Mouse (Mus musculus) CH12.LX (cell line): ENCODE results near the gene Llgl1. TPM values are rescaled to one million over a fixed set of nuclear protein-coding genes. Genes with fewer than 3 reads are reported as not detected.

ENCODE experiments used
- DNase-seq: peaks from one replicate; pipeline ENCODE4 v3.0.0-alpha.2; 2013; ENCODE audit errors: extremely low read depth
- H3K27ac ChIP-seq: 2 replicates; pipeline ENCODE4 v1.5.1; 2012; ENCODE audit warnings: low read depth, mild to moderate bottlenecking, control low read depth, moderate library complexity; ENCODE audit not compliant: insufficient read depth
- H3K27me3 ChIP-seq: replicated peaks from 2 replicates; pipeline ENCODE3; 2012; ENCODE audit warnings: inconsistent platforms
- H3K36me3 ChIP-seq, 2 experiments: replicated peaks in 1 of 2; 2 replicates each; pipeline versions ENCODE3 to v1.6.1; 2012; ENCODE audit warnings: inconsistent platforms in 1 of 2, low read length in 1 of 2, mild to moderate bottlenecking in 1 of 2, mixed read lengths in 1 of 2, moderate library complexity in 1 of 2; ENCODE audit not compliant: control insufficient read depth in 1 of 2, insufficient read depth in 1 of 2
- H3K4me1 ChIP-seq, 2 experiments: 2 replicates each; pipeline ENCODE4 v1.6.1; 2012; ENCODE audit warnings: inconsistent platforms in 1 of 2, moderate library complexity in 1 of 2; ENCODE audit not compliant: insufficient read depth in 2 of 2, control insufficient read depth in 1 of 2
- H3K4me2 ChIP-seq: 2 replicates; pipeline ENCODE4 v1.6.1; 2012; ENCODE audit warnings: low read depth, mild to moderate bottlenecking, control low read depth; ENCODE audit not compliant: poor library complexity, insufficient read depth, severe bottlenecking
- H3K4me3 ChIP-seq, 3 experiments: fragments of 150-350 bp in 1 of 3; sonication (generic) in 1 of 3; replicated peaks in 1 of 3; 2 replicates each; pipeline versions ENCODE3 to v1.5.1; 2011 to 2012; ENCODE audit warnings: low read depth in 2 of 3, low read length in 2 of 3, mild to moderate bottlenecking in 2 of 3, moderate library complexity in 2 of 3, control low read depth in 1 of 3, improper control_type of control experiment in 1 of 3, inconsistent platforms in 1 of 3, mixed read lengths in 1 of 3; ENCODE audit not compliant: poor library complexity in 1 of 3
- H3K79me2 ChIP-seq: replicated peaks from 2 replicates; pipeline ENCODE4 v1.6.1; 2012; ENCODE audit warnings: mild to moderate bottlenecking, moderate library complexity; ENCODE audit not compliant: control insufficient read depth, poor library complexity, insufficient read depth, severe bottlenecking; ENCODE audit errors: extremely low read depth
- H3K9ac ChIP-seq: 2 replicates; pipeline ENCODE4 v1.6.1; 2012; ENCODE audit warnings: low read depth, mild to moderate bottlenecking, control low read depth, moderate library complexity; ENCODE audit not compliant: insufficient read depth
- H3K9me3 ChIP-seq: replicated peaks from 2 replicates; pipeline ENCODE3; 2012; ENCODE audit warnings: low read length, inconsistent platforms, mixed read lengths
- BHLHE40 ChIP-seq: IDR thresholded peaks from 2 replicates; pipeline ENCODE4 v1.6.1; 2011; ENCODE audit warnings: mild to moderate bottlenecking, low read depth, low read length, improper control_type of control experiment
- CTCF ChIP-seq, 2 experiments: IDR thresholded peaks in 1 of 2; conservative IDR thresholded peaks in 1 of 2; 2 replicates each; pipeline ENCODE4 v1.5.1; 2011 to 2012; ENCODE audit warnings: low read depth in 2 of 2, low read length in 2 of 2, improper control_type of control experiment in 1 of 2, inconsistent platforms in 1 of 2, mild to moderate bottlenecking in 1 of 2, moderate library complexity in 1 of 2
- E2F4 ChIP-seq: IDR thresholded peaks from 2 replicates; pipeline ENCODE4 v1.6.1; 2011; ENCODE audit warnings: low read depth, low read length, improper control_type of control experiment; ENCODE audit not compliant: insufficient replicate concordance
- ELF1 ChIP-seq: IDR thresholded peaks from 2 replicates; pipeline ENCODE4 v1.6.1; 2014; ENCODE audit warnings: low read depth, mild to moderate bottlenecking, inconsistent platforms, low read length, improper control_type of control experiment
- EP300 ChIP-seq: IDR thresholded peaks from 2 replicates; pipeline ENCODE4 v1.6.1; 2011; ENCODE audit warnings: low read length, improper control_type of control experiment
- ETS1 ChIP-seq: conservative IDR thresholded peaks from 2 replicates; pipeline ENCODE4 v1.6.1; 2012; ENCODE audit warnings: low read depth, mild to moderate bottlenecking, inconsistent platforms, low read length, improper control_type of control experiment, moderate library complexity
- GABPA ChIP-seq: IDR thresholded peaks from 2 replicates; pipeline ENCODE4 v1.6.1; 2012; ENCODE audit warnings: low read depth, low read length, improper control_type of control experiment, inconsistent platforms; ENCODE audit not compliant: insufficient replicate concordance
- HCFC1 ChIP-seq: IDR thresholded peaks from 2 replicates; pipeline ENCODE4 v1.6.1; 2012; ENCODE audit warnings: low read depth, mild to moderate bottlenecking, inconsistent platforms, low read length, improper control_type of control experiment
- IRF4 ChIP-seq: IDR thresholded peaks from 2 replicates; pipeline ENCODE4 v1.6.1; 2014; ENCODE audit warnings: low read depth, mild to moderate bottlenecking, inconsistent platforms, low read length, improper control_type of control experiment
- JUND ChIP-seq: conservative IDR thresholded peaks from 2 replicates; pipeline ENCODE4 v1.6.1; 2011; ENCODE audit warnings: low read depth, low read length, improper control_type of control experiment
- KAT2A ChIP-seq: IDR thresholded peaks from 2 replicates; pipeline ENCODE4 v1.6.1; 2012; ENCODE audit warnings: low read length, improper control_type of control experiment, inconsistent platforms; ENCODE audit not compliant: insufficient replicate concordance
- MAFK ChIP-seq: IDR thresholded peaks from 2 replicates; pipeline ENCODE4 v1.6.1; 2011; ENCODE audit warnings: low read length, improper control_type of control experiment; ENCODE audit not compliant: insufficient replicate concordance
- MAZ ChIP-seq: IDR thresholded peaks from 2 replicates; pipeline ENCODE4 v1.6.1; 2012; ENCODE audit warnings: low read depth, mild to moderate bottlenecking, inconsistent platforms, low read length, improper control_type of control experiment, moderate library complexity
- MEF2A ChIP-seq: IDR thresholded peaks from 2 replicates; pipeline ENCODE4 v1.6.1; 2014; ENCODE audit warnings: low read depth, mild to moderate bottlenecking, inconsistent platforms, low read length, improper control_type of control experiment, borderline replicate concordance
- MXI1 ChIP-seq: IDR thresholded peaks from 2 replicates; pipeline ENCODE4 v1.6.1; 2011; ENCODE audit warnings: mild to moderate bottlenecking, low read depth, low read length, improper control_type of control experiment
- MYC ChIP-seq: IDR thresholded peaks from 2 replicates; pipeline ENCODE4 v1.6.1; 2011; ENCODE audit warnings: low read depth, mild to moderate bottlenecking, improper control_type of control experiment, low read length
- NELFE ChIP-seq: IDR thresholded peaks from 2 replicates; pipeline ENCODE4 v1.6.1; 2011; ENCODE audit warnings: low read depth, low read length, improper control_type of control experiment
- NRF1 ChIP-seq: IDR thresholded peaks from 2 replicates; pipeline ENCODE4 v1.6.1; 2014; ENCODE audit warnings: low read depth, mild to moderate bottlenecking, inconsistent platforms, low read length, improper control_type of control experiment, moderate library complexity
- PAX5 ChIP-seq: IDR thresholded peaks from 2 replicates; pipeline ENCODE4 v1.6.1; 2012; ENCODE audit warnings: low read length, inconsistent platforms, mixed read lengths
- POLR2A ChIP-seq: IDR thresholded peaks from 2 replicates; pipeline ENCODE4 v1.6.1; 2011; ENCODE audit warnings: low read depth, mild to moderate bottlenecking, improper control_type of control experiment, low read length
- RAD21 ChIP-seq: IDR thresholded peaks from 2 replicates; pipeline ENCODE4 v1.6.1; 2011; ENCODE audit warnings: low read depth, mild to moderate bottlenecking, low read length, improper control_type of control experiment, moderate library complexity
- RCOR1 ChIP-seq: conservative IDR thresholded peaks from 2 replicates; pipeline ENCODE4 v1.6.1; 2012; ENCODE audit warnings: low read depth, mild to moderate bottlenecking, inconsistent platforms, low read length, improper control_type of control experiment
- SMC3 ChIP-seq: IDR thresholded peaks from 2 replicates; pipeline ENCODE4 v1.6.1; 2011; ENCODE audit warnings: low read depth, low read length, improper control_type of control experiment
- USF1 ChIP-seq: IDR thresholded peaks from 2 replicates; pipeline ENCODE4 v1.6.1; 2014; ENCODE audit warnings: low read depth, mild to moderate bottlenecking, inconsistent platforms, low read length, improper control_type of control experiment
- USF2 ChIP-seq: conservative IDR thresholded peaks from 2 replicates; pipeline ENCODE4 v1.6.1; 2011; ENCODE audit warnings: low read depth, low read length, improper control_type of control experiment
- ZC3H11A ChIP-seq: IDR thresholded peaks from 2 replicates; pipeline ENCODE4 v1.6.1; 2012; ENCODE audit warnings: low read depth, mild to moderate bottlenecking, inconsistent platforms, low read length, improper control_type of control experiment
- ZMIZ1 ChIP-seq: IDR thresholded peaks from 2 replicates; pipeline ENCODE4 v1.6.1; 2012; ENCODE audit warnings: low read depth, mild to moderate bottlenecking, inconsistent platforms, low read length, improper control_type of control experiment
- ZNF384 ChIP-seq: IDR thresholded peaks from 2 replicates; pipeline ENCODE4 v1.6.1; 2012; ENCODE audit warnings: low read depth, low read length, improper control_type of control experiment, inconsistent platforms
- dilution Hi-C: fragments of 300-500 bp; cut with MboI; formaldehyde crosslinking; loops from 2 replicates; pipeline ENCODE4 v1.14.3; 2020; ENCODE audit warnings: low sequenced_read_pairs; ENCODE audit not compliant: extremely low pct_unique_long_range_greater_than_20kb, extremely low pct_ligation_motif_present
- in situ Hi-C: fragments of 300-500 bp; cut with MboI; formaldehyde crosslinking; loops from 3 replicates; pipeline ENCODE4 v1.14.3; 2019; ENCODE audit warnings: low sequenced_read_pairs, low pct_ligation_motif_present, low pct_unique_long_range_greater_than_20kb, mixed read lengths
- polyA plus RNA-seq: library from polyadenylated mRNA; unstranded; fragments of >175 nt; gene quantifications from 2 replicates; pipeline ENCODE4 v1.2.1, GENCODE M21; 2012; ENCODE audit warnings: low read depth; ENCODE audit not compliant: insufficient read length
- total RNA-seq, 2 experiments: library from RNA; depleted of rRNA; stranded (reverse); fragments of 300-350 nt in 1 of 2; fragments of >200 nt in 1 of 2; gene quantifications; 2 replicates each; pipeline ENCODE4 v1.2.3; 2012 to 2014

The Llgl1 gene
- total and polyA plus RNA-seq, 3 experiments: 7.5 to 11.1 (median 9.8) TPM

DNA sequence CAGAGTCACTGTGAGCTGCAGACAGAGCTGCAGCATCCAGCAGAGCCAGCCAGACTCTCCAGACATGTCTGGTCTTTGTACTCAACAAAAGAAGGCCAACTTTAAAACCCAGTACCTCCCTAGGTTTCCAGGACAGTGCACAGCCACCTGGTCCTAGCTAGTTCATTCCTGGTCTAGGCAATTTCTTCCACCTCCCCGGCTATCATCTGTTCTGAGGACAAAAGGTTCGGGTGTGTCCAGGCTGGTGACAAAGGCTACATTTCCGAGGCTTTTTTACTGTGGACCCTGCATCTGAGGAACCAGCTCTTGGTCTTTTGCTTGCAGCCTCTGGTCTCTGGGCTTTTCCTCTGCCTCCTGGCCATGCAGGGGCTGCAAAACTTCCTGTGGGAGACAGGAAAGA, 40.8 kb downstream of the Llgl1 start:
- Histone ChIP-seq H3K4me3 (no peak overlapping the region), H3K27me3 (no peaks in the 10 kb centered on the region), H3K36me3 (peaks cover 70 to 88% of the 10 kb centered on the region in 2 experiments), H3K4me2 (no peak overlapping the region), H3K9ac (no peak overlapping the region), H3K4me1 (no peaks in the 10 kb centered on the region), H3K27ac (no peak overlapping the region), H3K79me2 (no peaks in the 10 kb centered on the region), H3K9me3 (peaks cover 5% of the 10 kb centered on the region)
- dilution Hi-C loops (no loop called here), in situ Hi-C loops (no loop called here)
- TF ChIP-seq ETS1 (no peak), EP300 (no peak), ZMIZ1 (no peak), USF2 (no peak), RCOR1 (no peak), HCFC1 (no peak), MXI1 (no peak), RAD21 (no peak), MAZ (no peak), PAX5 (no peak), E2F4 (no peak), CTCF (conservative IDR thresholded peaks at IDR 0.05 in 1 of 2, IDR thresholded peaks at IDR 0.05 in 1 of 2; ENCODE audit: low read depth in 2 of 2, low read length in 2 of 2) (no peak), IRF4 (no peak), KAT2A (no peak), MYC (no peak), JUND (no peak), MAFK (no peak), ZC3H11A (no peak), MEF2A (no peak)
- DNase-seq: no peak

DNA sequence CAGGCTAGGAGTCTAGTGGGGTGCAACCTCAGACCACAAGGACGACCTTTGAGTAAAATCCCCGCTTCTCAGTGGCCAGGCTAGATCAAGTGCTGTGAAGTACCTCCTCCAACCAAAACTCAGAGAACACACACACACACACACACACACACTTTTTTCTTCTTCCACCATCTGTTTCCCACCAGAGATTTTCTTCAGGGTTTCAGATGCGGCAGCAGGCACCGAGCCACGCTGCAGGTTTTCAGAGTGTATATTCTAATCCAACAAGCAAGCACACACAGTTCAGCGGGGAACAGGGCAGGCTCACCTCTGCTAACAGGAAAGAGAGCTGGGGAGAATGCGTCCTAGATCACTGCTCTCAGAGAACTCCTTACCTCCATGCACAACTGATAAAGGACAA, 56.0 kb downstream of the Llgl1 start:
- Histone ChIP-seq H3K27ac (no peak overlapping the region), H3K9me3 (peaks cover 14% of the 10 kb centered on the region), H3K4me2 (no peak overlapping the region), H3K27me3 (no peaks in the 10 kb centered on the region), H3K9ac (no peak overlapping the region), H3K4me1 (no peaks in the 10 kb centered on the region), H3K4me3 (no peak overlapping the region), H3K36me3 (peaks cover 80 to 90% of the 10 kb centered on the region in 2 experiments), H3K79me2 (no peaks in the 10 kb centered on the region)
- dilution Hi-C loops: no loop called here
- no peak for DNase-seq
- TF ChIP-seq USF2 (no peak), MAZ (no peak), NELFE (no peak), USF1 (no peak), SMC3 (no peak), RCOR1 (no peak), NRF1 (no peak), HCFC1 (no peak), MYC (no peak), GABPA (no peak), ZNF384 (no peak), IRF4 (no peak), MEF2A (no peak), ELF1 (no peak), POLR2A (no peak), BHLHE40 (no peak), RAD21 (no peak), EP300 (no peak)
- in situ Hi-C loops: no loop called here
